Mouse (Mus musculus): ENCODE results near the gene Ube2j1. TPM values are rescaled to one million over a fixed set of nuclear protein-coding genes. Genes with fewer than 3 reads are reported as not detected.
"Not testable (repeated sequence)": the region's sequence is repeated elsewhere in the genome, so short reads cannot be mapped to it uniquely, and the experiment has no call there.

The Ube2j1 gene
- total and polyA plus RNA-seq, 2 experiments from 2014 or later, result 30.9 to 31.2 TPM

- no peak for TF ChIP-seq CTCF (IDR thresholded peaks at IDR 0.05; ENCODE audit: low read depth)
- TF ChIP-seq EP300 (IDR thresholded peaks at IDR 0.05; ENCODE audit: low read depth), result no peak
- DNase-seq (ENCODE audit: low spot score) (no peak), ATAC-seq (ENCODE audit: insufficient read depth, low read depth) (no peak)
- no peaks in the 10 kb centered on the region for H3K36me3 ChIP-seq (replicated peaks; ENCODE audit: control insufficient read depth, insufficient read depth, low read length)
- no peak overlapping the region for H3K4me2 ChIP-seq (ENCODE audit: low read depth, low read length)
- H3K4me1 ChIP-seq (ENCODE audit: control insufficient read depth, insufficient read depth), result peaks cover 14% of the 10 kb centered on the region
- WGBS, result 82% methylated on average over 2 of the region's 2 CpGs
- no peaks in the 10 kb centered on the region for H3K27me3 ChIP-seq (ENCODE audit: control insufficient read depth, insufficient read depth, low read length)
- H3K4me3 ChIP-seq (ENCODE audit: low read depth, low read length), result no peak overlapping the region
- H3K27ac ChIP-seq (ENCODE audit: low read depth), result no peak overlapping the region
- H3K9ac ChIP-seq (replicated peaks; ENCODE audit: low read depth, low read length), result no peak overlapping the region
- H3K9me3 ChIP-seq (replicated peaks; ENCODE audit: control insufficient read depth, low read length), result no peaks in the 10 kb centered on the region
Measured at GRCm38 (mm10) chr4:32989346-32989745, 41.9 kb upstream of the Ube2j1 start.

- H3K4me2 ChIP-seq (ENCODE audit: low read depth, low read length), result no peak overlapping the region
- H3K36me3 ChIP-seq (replicated peaks; ENCODE audit: control insufficient read depth, insufficient read depth, low read length), result no peaks in the 10 kb centered on the region
- DNase-seq (ENCODE audit: low spot score) (no peak), ATAC-seq (ENCODE audit: insufficient read depth, low read depth) (no peak)
- TF ChIP-seq EP300 (IDR thresholded peaks at IDR 0.05; ENCODE audit: low read depth) (no peak), CTCF (IDR thresholded peaks at IDR 0.05; ENCODE audit: low read depth) (no peak)
- H3K4me3 ChIP-seq (ENCODE audit: low read depth, low read length), result no peak overlapping the region
- no peak overlapping the region for H3K27ac ChIP-seq (ENCODE audit: low read depth)
- no peaks in the 10 kb centered on the region for H3K27me3 ChIP-seq (ENCODE audit: control insufficient read depth, insufficient read depth, low read length)
- no peaks in the 10 kb centered on the region for H3K9me3 ChIP-seq (replicated peaks; ENCODE audit: control insufficient read depth, low read length)
- H3K4me1 ChIP-seq (ENCODE audit: control insufficient read depth, insufficient read depth), result no peaks in the 10 kb centered on the region
- 83% methylated on average over 3 of the region's 3 CpGs for WGBS
- H3K9ac ChIP-seq (replicated peaks; ENCODE audit: low read depth, low read length), result no peak overlapping the region
Measured at GRCm38 (mm10) chr4:32994168-32994567, 37.0 kb upstream of the Ube2j1 start.

- no peaks in the 10 kb centered on the region for H3K27me3 ChIP-seq (ENCODE audit: control insufficient read depth, insufficient read depth, low read length)
- H3K4me1 ChIP-seq (ENCODE audit: control insufficient read depth, insufficient read depth), result no peaks in the 10 kb centered on the region
- no peak overlapping the region for H3K9ac ChIP-seq (replicated peaks; ENCODE audit: low read depth, low read length)
- no peaks in the 10 kb centered on the region for H3K36me3 ChIP-seq (replicated peaks; ENCODE audit: control insufficient read depth, insufficient read depth, low read length)
- WGBS, result 85% methylated on average over 5 of the region's 5 CpGs
- H3K27ac ChIP-seq (ENCODE audit: low read depth), result no peak overlapping the region
- no peak overlapping the region for H3K4me2 ChIP-seq (ENCODE audit: low read depth, low read length)
- DNase-seq (ENCODE audit: low spot score), result no peak
- H3K9me3 ChIP-seq (replicated peaks; ENCODE audit: control insufficient read depth, low read length), result no peaks in the 10 kb centered on the region
- H3K4me3 ChIP-seq (ENCODE audit: low read depth, low read length), result no peak overlapping the region
- ATAC-seq (ENCODE audit: insufficient read depth, low read depth), result no peak
- TF ChIP-seq EP300 (IDR thresholded peaks at IDR 0.05; ENCODE audit: low read depth) (no peak), CTCF (IDR thresholded peaks at IDR 0.05; ENCODE audit: low read depth) (no peak)
Measured at GRCm38 (mm10) chr4:32996083-32996482, 35.1 kb upstream of the Ube2j1 start.

GRCm38 (mm10) chr4:32997571-32997970, 33.6 kb upstream of the Ube2j1 start:
- Histone ChIP-seq H3K27ac (ENCODE audit: low read depth) (no peak overlapping the region), H3K4me1 (ENCODE audit: control insufficient read depth, insufficient read depth) (no peaks in the 10 kb centered on the region), H3K9ac (replicated peaks; ENCODE audit: low read depth, low read length) (no peak overlapping the region), H3K27me3 (ENCODE audit: control insufficient read depth, insufficient read depth, low read length) (no peaks in the 10 kb centered on the region), H3K4me2 (ENCODE audit: low read depth, low read length) (no peak overlapping the region), H3K36me3 (replicated peaks; ENCODE audit: control insufficient read depth, insufficient read depth, low read length) (no peaks in the 10 kb centered on the region), H3K9me3 (replicated peaks; ENCODE audit: control insufficient read depth, low read length) (no peaks in the 10 kb centered on the region), H3K4me3 (ENCODE audit: low read depth, low read length) (no peak overlapping the region)
- no peak for DNase-seq (ENCODE audit: low spot score)
- no peak for ATAC-seq (ENCODE audit: insufficient read depth, low read depth)
- TF ChIP-seq EP300 (IDR thresholded peaks at IDR 0.05; ENCODE audit: low read depth) (no peak), CTCF (IDR thresholded peaks at IDR 0.05; ENCODE audit: low read depth) (no peak)
- WGBS, result 85% methylated on average over 5 of the region's 5 CpGs

- Histone ChIP-seq H3K9me3 (replicated peaks; ENCODE audit: control insufficient read depth, low read length) (no peaks in the 10 kb centered on the region), H3K4me3 (ENCODE audit: low read depth, low read length) (no peak overlapping the region), H3K36me3 (replicated peaks; ENCODE audit: control insufficient read depth, insufficient read depth, low read length) (no peaks in the 10 kb centered on the region; the same call in none of the 2 replicates), H3K27me3 (ENCODE audit: control insufficient read depth, insufficient read depth, low read length) (no peaks in the 10 kb centered on the region), H3K4me1 (ENCODE audit: control insufficient read depth, insufficient read depth) (no peaks in the 10 kb centered on the region), H3K27ac (ENCODE audit: low read depth) (no peak overlapping the region), H3K9ac (replicated peaks; ENCODE audit: low read depth, low read length) (no peak overlapping the region), H3K4me2 (ENCODE audit: low read depth, low read length) (no peak overlapping the region)
- DNase-seq (ENCODE audit: low spot score), result no peak
- TF ChIP-seq EP300 (IDR thresholded peaks at IDR 0.05; ENCODE audit: low read depth) (no peak), CTCF (IDR thresholded peaks at IDR 0.05; ENCODE audit: low read depth) (no peak)
- WGBS, result 96% methylated on average over 8 of the region's 8 CpGs
- ATAC-seq (ENCODE audit: insufficient read depth, low read depth), result no peak
Measured at GRCm38 (mm10) chr4:32998996-32999395, 32.2 kb upstream of the Ube2j1 start.

GRCm38 (mm10) chr4:33002081-33002480, 29.1 kb upstream of the Ube2j1 start:
- Histone ChIP-seq H3K4me1 (ENCODE audit: control insufficient read depth, insufficient read depth) (no peaks in the 10 kb centered on the region), H3K4me3 (ENCODE audit: low read depth, low read length) (no peak overlapping the region), H3K36me3 (replicated peaks; ENCODE audit: control insufficient read depth, insufficient read depth, low read length) (no peaks in the 10 kb centered on the region; the same call in none of the 2 replicates), H3K4me2 (ENCODE audit: low read depth, low read length) (no peak overlapping the region), H3K27me3 (ENCODE audit: control insufficient read depth, insufficient read depth, low read length) (no peaks in the 10 kb centered on the region), H3K27ac (ENCODE audit: low read depth) (no peak overlapping the region), H3K9me3 (replicated peaks; ENCODE audit: control insufficient read depth, low read length) (no peaks in the 10 kb centered on the region), H3K9ac (replicated peaks; ENCODE audit: low read depth, low read length) (no peak overlapping the region)
- 69% methylated on average over 3 of the region's 3 CpGs for WGBS
- TF ChIP-seq EP300 (IDR thresholded peaks at IDR 0.05; ENCODE audit: low read depth) (no peak), CTCF (IDR thresholded peaks at IDR 0.05; ENCODE audit: low read depth) (no peak)
- DNase-seq (ENCODE audit: low spot score) (no peak), ATAC-seq (ENCODE audit: insufficient read depth, low read depth) (no peak)

GRCm38 (mm10) chr4:33005595-33006470, 25.4 kb upstream of the Ube2j1 start:
- not testable (repeated sequence) for H3K4me2 ChIP-seq (ENCODE audit: low read depth, low read length); ATAC-seq (ENCODE audit: insufficient read depth, low read depth); H3K9ac ChIP-seq (replicated peaks; ENCODE audit: low read depth, low read length); H3K36me3 ChIP-seq (replicated peaks; ENCODE audit: control insufficient read depth, insufficient read depth, low read length); DNase-seq (ENCODE audit: low spot score); H3K27me3 ChIP-seq (ENCODE audit: control insufficient read depth, insufficient read depth, low read length); H3K9me3 ChIP-seq (replicated peaks; ENCODE audit: control insufficient read depth, low read length); H3K4me1 ChIP-seq (ENCODE audit: control insufficient read depth, insufficient read depth); H3K27ac ChIP-seq (ENCODE audit: low read depth); H3K4me3 ChIP-seq (ENCODE audit: low read depth, low read length)
- WGBS, result 91% methylated on average over 10 of the region's 10 CpGs
